Mouse (Mus musculus): ENCODE measurements at regions not wholly inside any gene's neighbourhood (a gene's known extent, or its start where the extent isn't known, plus 50 kb on each side); places are given as distances from the start of the nearest gene placed in this dataset.
"Not testable (repeated sequence)": the region's sequence is repeated elsewhere in the genome, so short reads cannot be mapped to it uniquely, and the experiment has no call there.

DNA sequence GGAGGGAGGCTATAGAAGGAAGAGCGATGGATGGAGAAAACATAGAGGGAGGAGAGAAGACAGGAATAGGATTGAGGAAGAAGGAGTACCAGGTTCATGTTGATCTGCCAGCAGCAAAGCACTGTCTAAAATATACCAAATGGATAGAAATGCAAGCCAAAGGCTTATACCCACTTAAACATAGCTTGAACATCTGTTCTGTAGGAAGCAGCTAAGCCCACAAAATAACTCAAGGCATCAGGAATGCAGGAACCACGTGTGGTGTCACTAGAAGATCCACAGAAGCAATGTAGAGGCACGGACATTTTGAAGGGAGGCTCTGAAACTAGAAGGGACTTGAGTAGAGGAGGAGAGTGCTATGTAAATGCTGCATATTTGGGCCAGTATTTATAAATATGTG is 78.9 kb downstream of the Smgc start:
- no peak for DNase-seq

DNA sequence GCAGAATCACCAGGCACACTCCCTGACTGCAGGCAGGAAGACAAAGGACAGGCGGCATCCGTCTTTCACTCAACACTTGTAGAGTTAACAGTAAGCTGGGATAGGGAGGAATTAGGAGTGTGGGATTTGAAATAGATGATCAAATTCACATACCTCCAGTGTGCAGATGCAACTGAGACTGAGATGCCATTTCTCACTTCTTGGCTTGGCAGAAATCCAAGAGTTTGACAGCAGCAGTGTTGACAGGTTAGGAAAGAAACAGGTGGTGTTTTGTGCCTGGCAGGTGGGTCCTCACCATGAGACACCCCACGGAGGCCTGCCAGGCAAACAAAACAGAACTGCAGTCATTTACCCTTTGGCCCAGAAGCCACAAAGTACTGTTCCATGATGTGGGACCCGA is 79.8 kb downstream of the Smgc start:
- no peak for DNase-seq

DNA sequence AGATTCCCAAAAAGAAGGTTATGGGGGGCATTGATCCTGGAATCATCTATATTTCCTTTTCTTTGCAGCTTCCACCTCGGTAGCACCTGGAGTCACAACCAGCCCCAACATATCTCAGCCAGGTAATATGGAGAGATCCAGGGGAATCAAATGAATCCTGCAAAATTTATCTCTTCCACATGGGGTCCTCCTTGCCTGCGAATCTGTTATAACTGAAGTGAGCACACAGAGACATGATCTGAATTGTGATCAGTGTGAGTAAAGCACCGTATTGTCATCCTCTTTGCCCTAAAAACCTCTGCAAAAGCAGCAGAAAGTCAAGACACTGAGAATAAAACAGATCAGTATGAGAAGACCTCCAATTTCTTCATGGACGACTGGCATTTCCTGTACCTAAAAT is 86.5 kb downstream of the Smgc start:
- no peak for DNase-seq

DNA sequence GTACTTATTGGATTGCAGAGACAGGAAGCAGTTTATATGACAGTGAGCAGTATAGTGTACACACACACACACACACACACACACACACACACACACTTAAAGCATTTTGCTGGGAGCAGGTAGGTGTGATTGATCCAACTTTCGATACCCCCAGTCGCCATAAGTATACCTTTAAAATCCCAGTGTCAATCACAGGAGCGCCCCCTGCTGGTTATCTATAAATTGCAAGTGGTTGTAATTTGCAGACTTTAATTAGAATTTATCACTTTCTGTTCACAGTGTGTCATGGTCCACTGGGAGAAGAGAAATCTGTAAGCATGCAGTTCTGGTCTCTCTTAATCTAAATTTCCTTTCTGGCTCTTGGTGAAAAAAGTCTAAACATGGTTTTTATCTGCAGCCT is 89.4 kb downstream of the Smgc start:
- DNase-seq: peak; percentile 9

DNA sequence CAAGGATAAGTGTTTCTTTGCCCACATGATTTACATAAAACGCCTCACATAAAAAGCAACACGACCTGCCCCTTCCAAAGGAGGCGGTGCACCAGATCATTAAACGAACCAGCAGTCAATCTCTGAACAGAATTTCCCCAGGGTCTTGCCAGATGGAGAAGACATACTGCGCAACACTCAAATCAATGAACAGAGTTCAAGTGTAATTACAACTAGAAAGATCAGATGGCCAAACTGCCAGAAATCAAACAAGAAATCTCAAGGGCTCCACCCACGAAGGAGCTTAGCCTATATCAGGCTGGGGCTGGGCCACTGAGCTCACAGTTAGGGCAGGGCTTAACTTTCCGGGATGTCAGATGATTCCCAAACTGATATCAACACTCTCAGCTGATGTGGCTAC is 90.4 kb downstream of the Smgc start:
- no peak for DNase-seq

DNA sequence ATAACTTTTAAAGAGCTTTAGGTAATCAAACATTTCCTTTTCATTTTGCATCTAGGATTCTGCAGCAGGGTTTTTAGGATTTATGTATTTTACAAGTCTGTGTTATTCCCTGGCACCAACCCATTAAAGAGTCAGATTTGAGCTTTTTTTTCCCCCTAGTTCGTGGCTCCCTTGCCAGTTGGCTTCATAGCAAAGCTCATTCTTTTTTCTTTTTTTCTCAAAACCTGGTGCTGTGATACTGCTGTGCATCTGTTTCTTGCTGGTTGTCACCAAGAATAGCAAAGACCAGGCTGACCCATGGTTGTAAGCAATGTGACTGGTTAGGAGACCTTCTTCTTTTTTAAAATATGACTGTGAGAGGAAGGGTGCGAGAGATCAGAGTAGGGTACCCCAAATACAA is 93.7 kb upstream of the Cntn1 start:
- DNase-seq: no peak

DNA sequence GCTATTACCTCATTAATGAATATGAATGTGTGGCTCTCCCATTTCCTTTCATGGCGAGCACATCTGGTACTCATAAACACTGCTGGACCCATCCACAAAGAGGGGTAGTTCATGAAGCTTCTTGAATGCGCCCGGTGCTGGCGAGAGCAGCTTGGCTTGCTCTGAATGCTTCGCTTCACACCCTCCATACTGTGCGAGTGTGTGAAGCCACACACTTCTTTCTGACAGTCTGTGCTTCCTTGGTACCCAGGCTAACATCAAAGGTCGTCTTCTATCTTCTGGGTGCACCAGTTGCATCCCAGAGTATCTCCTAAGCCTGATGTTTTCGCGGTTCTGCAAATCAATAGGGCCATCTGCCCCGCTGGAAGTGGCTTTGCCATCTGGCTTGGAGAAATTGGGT is 85.8 kb upstream of the Cntn1 start:
- no peak for DNase-seq

DNA sequence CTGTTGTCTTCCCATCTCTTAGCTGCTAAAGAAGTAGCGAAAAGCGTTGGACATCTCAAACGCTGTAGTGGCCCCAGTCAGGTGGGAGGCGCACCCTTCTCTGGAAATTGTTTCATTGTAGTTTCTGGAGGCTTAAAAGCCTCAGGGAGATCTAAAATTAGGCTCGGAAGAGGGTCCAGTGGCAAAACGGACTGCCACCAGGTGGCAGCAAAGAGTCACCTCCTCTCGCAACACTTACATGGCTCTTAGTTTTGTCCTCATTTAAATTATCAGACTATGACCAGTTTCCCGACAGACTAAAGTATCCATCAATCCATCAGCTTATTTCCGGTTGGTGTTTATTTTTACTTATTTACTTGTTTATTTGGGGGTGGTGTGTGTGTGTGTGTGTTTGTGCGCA is 81.6 kb upstream of the Cntn1 start:
- peak; percentile 77 for DNase-seq

DNA sequence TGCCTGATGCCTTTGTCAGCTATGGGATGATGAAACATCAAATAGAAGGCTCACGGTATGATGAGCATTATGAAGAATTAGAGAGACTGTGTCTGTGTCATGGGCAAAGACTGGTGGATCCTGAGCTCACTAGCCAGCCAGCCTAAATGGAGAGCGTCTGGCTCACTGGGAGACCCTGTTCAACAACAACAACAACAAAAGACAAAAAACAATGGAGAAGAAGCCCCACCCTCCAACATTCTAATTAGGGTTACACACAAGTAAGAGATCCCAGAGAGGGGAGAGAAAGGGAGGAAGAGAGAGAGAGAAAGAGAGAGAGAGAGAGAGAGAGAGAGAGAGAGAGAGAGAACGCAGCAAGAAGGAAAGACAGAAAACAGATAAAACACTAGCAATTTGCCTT is 79.6 kb upstream of the Cntn1 start:
- DNase-seq: no peak

DNA sequence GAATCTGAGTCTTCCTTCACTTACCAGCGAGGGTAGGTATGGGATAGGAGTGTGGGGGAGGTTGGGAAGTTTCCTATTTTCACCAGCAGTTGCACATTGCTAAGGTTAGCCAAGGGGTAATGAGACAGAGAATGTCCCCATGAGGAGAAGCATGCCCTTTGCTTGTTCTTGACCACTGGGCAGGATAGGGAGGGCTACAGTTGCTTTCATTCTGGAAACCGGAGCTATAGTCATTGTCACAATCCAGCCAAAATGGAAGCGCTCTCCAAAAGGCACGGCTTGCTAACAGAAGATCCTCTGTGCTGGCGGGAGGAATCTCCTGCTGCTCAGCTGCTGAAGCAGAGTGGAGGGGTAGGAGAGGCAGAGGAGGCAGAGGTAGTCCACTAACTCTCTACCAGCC is 79.1 kb upstream of the Cntn1 start:
- DNase-seq: no peak

DNA sequence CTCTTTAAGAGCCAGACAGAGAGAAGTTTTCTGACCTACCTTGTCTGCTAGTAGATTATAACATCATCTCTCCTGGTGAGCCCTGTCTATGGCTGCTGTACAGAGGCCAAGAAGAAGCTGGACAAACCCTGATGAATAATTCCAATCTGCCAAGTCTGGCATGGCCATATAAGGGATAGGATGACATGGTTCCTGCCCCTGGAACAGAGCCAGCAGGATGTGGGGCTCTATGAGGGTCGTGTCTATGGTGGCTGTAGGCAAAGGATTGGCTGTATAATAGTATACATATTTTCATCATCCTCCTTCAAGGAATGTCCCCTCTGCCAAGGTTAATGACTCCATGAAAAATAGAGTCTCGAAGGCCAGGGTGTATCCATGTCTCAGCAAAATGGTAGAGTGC is 75.4 kb upstream of the Cntn1 start:
- no peak for DNase-seq

DNA sequence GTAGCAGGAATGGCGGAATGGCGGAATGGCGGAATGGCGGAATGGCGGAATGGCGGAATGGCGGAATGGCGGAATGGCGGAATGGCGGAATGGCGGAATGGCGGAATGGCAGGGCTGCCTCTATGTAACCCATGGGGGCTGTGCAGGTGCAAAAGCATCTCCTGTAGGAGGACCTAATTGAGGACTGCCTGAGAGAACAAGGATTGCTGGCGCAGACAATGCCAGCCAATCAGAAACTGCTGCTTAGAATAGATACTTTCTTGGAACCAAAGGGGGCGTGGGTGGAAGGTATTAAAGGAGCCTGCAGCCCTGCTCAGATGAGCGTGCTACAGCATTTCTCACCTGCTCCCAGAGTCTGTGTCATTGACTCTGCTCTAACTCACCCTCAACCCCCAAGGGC is 67.8 kb upstream of the Cntn1 start:
- not testable (repeated sequence) for DNase-seq

DNA sequence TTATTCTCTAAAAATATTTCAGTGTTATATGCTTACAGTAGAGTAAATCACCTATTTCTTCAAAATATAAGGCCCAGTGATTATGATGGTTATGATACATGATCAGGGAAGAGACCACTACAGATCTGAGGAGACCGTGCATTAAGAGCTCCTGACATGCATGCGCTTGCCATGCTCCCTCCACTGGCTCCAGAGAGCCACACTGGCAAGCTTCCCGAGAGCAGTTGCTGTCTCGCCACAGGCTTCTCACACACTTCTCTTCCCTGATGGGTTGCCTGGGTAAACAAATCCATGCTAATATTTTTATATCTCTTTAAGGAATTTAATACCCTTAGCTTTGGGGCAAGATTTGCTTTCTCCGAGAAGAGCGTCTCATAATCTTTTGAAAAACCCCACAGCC is 50.9 kb upstream of the Cntn1 start:
- DNase-seq: no peak
